Mouse (Mus musculus) heart, embryonic 15.5 days (tissue): ENCODE results near the gene Gm49358. TPM values are rescaled to one million over a fixed set of nuclear protein-coding genes. Genes with fewer than 3 reads are reported as not detected.

Experiments used
- ATAC-seq: fragments of 200-750 bp; cut with Nextera tagmentation; replicated peaks from 2 replicates; pipeline ENCODE4 v1.8.0; 2017; ENCODE audit warnings: low read depth, moderate TSS enrichment; ENCODE audit not compliant: insufficient number of reproducible peaks, insufficient read depth, low FRiP score
- H3K27ac ChIP-seq: fragments of 300-500 bp; sonication (generic); 2 replicates; pipeline ENCODE4 v1.5.1; 2015; ENCODE audit warnings: mild to moderate bottlenecking, inconsistent platforms
- H3K27me3 ChIP-seq: fragments of 300-500 bp; sonication (generic); 2 replicates; pipeline ENCODE4 v1.6.1; 2015; ENCODE audit warnings: inconsistent platforms
- H3K36me3 ChIP-seq: fragments of 300-500 bp; sonication (generic); 2 replicates; pipeline ENCODE4 v1.6.1; 2015; ENCODE audit warnings: mild to moderate bottlenecking, inconsistent platforms
- H3K4me1 ChIP-seq: fragments of 300-500 bp; sonication (generic); replicated peaks from 2 replicates; pipeline ENCODE4 v1.6.1; 2015; ENCODE audit warnings: inconsistent platforms
- H3K4me2 ChIP-seq: fragments of 300-500 bp; sonication (generic); 2 replicates; pipeline ENCODE4 v1.6.1; 2015; ENCODE audit warnings: inconsistent platforms, mild to moderate bottlenecking, moderate library complexity
- H3K4me3 ChIP-seq: fragments of 300-500 bp; sonication (generic); 2 replicates; pipeline ENCODE4 v1.5.1; 2015; ENCODE audit warnings: mild to moderate bottlenecking, inconsistent platforms
- H3K9ac ChIP-seq: fragments of 300-500 bp; sonication (generic); 2 replicates; pipeline ENCODE4 v1.6.1; 2015; ENCODE audit warnings: mild to moderate bottlenecking, inconsistent platforms
- H3K9me3 ChIP-seq: fragments of 300-500 bp; sonication (generic); replicated peaks from 2 replicates; pipeline ENCODE4 v1.6.1; 2016; ENCODE audit warnings: inconsistent platforms
- WGBS: fragments of 180-500 bp; shearing (Covaris S2); methylation state at CpG from one replicate; pipeline ENCODE4 v1.1.7; 2015; ENCODE audit warnings: mixed read lengths; 5-methylcytosine and 5-hydroxymethylcytosine counted together
- polyA plus RNA-seq: library from polyadenylated mRNA; unstranded; fragments of >200 nt; fragmentation: Nextera tagmentation; extraction: Ambion mirVana; gene quantifications from 2 replicates; pipeline ENCODE4 v1.2.1, GENCODE M21; 2015

The Gm49358 gene
- not detected in 2 replicates for polyA plus RNA-seq

DNA sequence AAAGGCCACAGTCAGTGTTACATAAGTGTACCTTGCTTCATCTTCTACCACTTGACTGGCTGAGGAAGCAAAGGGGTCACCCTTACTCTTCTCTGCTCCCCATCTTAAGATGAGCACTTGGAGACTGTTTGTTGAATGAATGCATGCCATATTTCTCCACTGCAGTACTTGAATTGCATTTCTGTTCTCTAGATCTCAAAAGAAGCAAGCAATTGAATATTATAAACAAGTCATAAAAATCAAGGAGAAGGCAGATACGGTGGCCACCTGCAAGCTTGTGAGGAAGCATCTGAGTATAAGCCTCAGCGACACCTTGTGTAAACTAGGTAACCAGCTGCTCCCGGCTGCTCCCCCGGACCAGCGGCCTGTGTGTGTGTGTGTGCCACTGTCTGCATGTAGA, at the start of gene Gm49358:
Gm49358 (plus strand) TSS at position 301 of the 400 bp plus-strand sequence.
- H3K4me1 ChIP-seq: no peaks in the 10 kb centered on the region
- 87% methylated on average over 5 of the region's 5 CpGs for WGBS
- H3K27ac ChIP-seq: no peak within 1 kb of the TSS
- no peak within 1 kb of the TSS for H3K4me3 ChIP-seq
- H3K27me3 ChIP-seq: no peaks in the 10 kb centered on the region
- H3K9ac ChIP-seq: no peak within 1 kb of the TSS
- no peaks in the 10 kb centered on the region for H3K9me3 ChIP-seq
- ATAC-seq: no peak
- H3K36me3 ChIP-seq: no peaks in the 10 kb centered on the region
- no peak within 1 kb of the TSS for H3K4me2 ChIP-seq

DNA sequence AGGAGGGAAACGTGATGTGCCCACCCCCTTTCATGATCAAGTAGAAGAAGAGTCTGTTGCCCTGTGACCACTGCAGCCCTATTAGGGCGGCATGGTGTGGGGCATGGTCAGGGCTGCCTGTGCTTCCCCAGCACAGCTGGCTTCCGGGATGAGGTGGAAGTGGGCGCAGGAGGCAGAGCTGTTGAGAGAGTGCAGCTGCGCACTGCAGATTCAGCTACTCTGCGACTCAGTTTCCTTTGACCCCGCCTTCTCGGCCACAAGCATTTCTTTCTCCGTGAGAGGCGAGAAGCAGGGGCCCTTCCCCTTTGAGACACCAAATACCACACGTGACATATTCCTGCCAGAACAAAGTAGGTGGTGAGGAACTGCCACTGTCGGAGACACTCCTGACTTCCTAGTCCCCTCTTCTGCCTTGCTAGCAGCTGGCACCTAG, 36.2 kb upstream of the Gm49358 start:
- WGBS: 2% methylated on average over 12 of the region's 12 CpGs
- ATAC-seq: peak; percentile 78

DNA sequence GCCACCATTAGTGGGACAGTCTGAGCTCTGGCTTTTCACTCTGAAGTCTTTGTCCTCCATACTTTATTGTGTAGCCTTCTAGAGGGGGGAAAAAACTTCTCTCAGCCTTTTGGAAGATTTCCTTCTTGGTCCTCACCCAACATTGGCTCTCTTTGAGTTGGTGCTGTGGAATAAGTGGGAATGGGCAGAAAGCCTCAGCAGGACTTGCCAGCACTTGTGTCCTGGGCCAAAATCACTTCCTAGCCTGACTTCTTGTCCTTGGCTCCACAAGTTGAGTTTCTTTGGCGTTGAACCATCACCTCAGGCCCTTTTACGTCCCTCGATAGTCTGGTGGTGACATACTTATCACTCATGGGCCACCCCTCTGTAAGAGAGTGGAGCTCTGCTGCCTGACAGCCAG, 35.6 kb upstream of the Gm49358 start:
- H3K4me1 ChIP-seq: peaks cover 17% of the 10 kb centered on the region
- no peaks in the 10 kb centered on the region for H3K36me3 ChIP-seq
- peak overlapping the region; percentile 55; the same call in 1 of the 2 replicates for H3K27ac ChIP-seq
- ATAC-seq: no peak
- no peaks in the 10 kb centered on the region for H3K27me3 ChIP-seq
- no peaks in the 10 kb centered on the region for H3K9me3 ChIP-seq
- H3K4me3 ChIP-seq: no peak overlapping the region
- H3K9ac ChIP-seq: no peak overlapping the region
- peak overlapping the region; percentile 77 for H3K4me2 ChIP-seq
- WGBS: 79% methylated on average over 3 of the region's 3 CpGs

More for the DNA sequence above, 36.2 kb upstream of the Gm49358 start:
- no peaks in the 10 kb centered on the region for H3K36me3 ChIP-seq
- H3K9me3 ChIP-seq: no peaks in the 10 kb centered on the region
- peak overlapping the region; percentile 77 for H3K4me2 ChIP-seq
- no peaks in the 10 kb centered on the region for H3K27me3 ChIP-seq
- H3K4me3 ChIP-seq: peak overlapping the region; percentile 41
- 0 out of 2 replicates have a peak overlapping the region, but pooled peaks have one; percentile 32 for H3K9ac ChIP-seq
- H3K27ac ChIP-seq: peak overlapping the region; percentile 55; the same call in 1 of the 2 replicates
- H3K4me1 ChIP-seq: peaks cover 17% of the 10 kb centered on the region

DNA sequence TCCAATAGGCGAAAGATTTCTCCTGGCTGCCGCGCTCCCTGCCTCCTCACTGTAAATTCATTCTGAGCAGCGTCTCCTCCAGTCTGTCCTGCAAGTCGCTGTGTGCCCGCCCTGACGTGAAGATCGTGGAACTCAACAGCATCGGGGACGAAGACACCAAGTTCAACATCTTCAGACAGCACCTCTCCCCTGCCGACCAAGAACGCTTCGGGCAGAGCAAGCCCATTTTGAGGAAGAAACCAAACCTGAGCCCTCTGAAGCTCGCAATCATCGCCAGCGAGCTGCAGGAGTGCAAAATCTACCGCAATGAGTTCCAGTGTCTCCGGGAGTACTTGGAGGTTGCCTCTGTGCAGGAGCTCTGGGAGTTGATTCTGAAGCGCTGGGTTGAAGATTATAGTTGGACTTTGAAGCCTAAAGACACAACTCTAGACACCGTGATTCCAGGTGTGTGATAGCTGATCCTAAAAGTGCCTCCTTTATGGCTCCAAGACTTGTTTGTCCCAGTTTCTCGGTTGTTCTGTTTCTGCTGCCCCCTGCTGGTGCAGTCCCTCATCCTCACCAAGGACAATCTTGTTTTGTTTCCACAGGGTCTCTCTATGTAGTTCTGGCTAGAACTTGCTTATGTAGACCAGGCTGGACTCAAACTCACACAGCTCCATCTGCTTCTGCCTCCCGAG, 32.8 kb upstream of the Gm49358 start:
- no peak for ATAC-seq

DNA sequence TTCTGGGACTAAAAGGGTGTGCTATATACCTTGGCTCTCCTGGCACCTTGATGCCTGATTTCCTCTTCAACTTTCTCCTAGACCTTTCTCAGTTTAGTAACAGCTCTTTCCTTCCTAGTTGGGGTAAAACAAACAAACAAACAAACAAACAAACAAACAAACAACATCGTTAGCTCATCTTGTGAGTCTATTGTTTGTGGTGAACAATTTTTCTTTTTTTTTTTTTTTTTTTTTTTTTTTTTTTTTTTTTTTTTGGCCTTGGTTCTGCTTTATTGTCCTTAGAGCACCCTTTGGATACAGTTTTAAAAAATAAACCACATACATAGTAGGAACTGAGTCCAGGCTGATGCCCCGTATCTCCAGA, 32.3 kb upstream of the Gm49358 start:
- Histone ChIP-seq H3K4me1 (peaks cover 17% of the 10 kb centered on the region), H3K27ac (no peak overlapping the region), H3K27me3 (no peaks in the 10 kb centered on the region), H3K36me3 (no peaks in the 10 kb centered on the region), H3K4me3 (no peak overlapping the region), H3K9ac (0 out of 2 replicates have a peak overlapping the region, but pooled peaks have one; percentile 64), H3K9me3 (no peaks in the 10 kb centered on the region), H3K4me2 (no peak overlapping the region)
- 52% methylated on average over 2 of the region's 2 CpGs for WGBS
- ATAC-seq: no peak

More for the DNA sequence above, 32.8 kb upstream of the Gm49358 start:
- 11% methylated on average over 22 of the region's 22 CpGs for WGBS
- Histone ChIP-seq H3K4me2 (peak overlapping the region; percentile 75), H3K9ac (peak overlapping the region; percentile 64), H3K4me1 (peaks cover 17% of the 10 kb centered on the region), H3K9me3 (no peaks in the 10 kb centered on the region), H3K4me3 (peak overlapping the region; percentile 59), H3K36me3 (no peaks in the 10 kb centered on the region), H3K27ac (0 out of 2 replicates have a peak overlapping the region, but pooled peaks have one; percentile 26), H3K27me3 (no peaks in the 10 kb centered on the region)

DNA sequence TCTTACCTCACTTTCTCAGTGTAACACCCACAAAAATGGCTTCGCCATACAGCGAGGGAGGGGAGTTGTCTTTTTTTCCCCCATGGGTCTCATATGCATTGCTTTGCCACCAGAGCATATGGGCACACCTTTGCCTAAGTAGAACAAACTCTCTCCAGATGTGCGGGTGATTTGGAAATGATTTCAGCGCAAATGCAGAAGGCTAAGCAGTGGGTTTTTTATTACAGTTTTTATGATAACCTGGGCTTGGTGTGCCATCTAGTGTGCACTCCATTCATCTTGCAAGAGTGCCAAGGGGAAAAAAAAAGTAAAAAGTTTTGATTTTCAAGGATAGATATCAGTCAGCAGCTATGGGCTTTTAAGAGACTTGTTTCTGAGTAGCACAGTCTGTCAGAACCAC, 28.7 kb upstream of the Gm49358 start:
- Histone ChIP-seq H3K9ac (no peak overlapping the region), H3K4me3 (no peak overlapping the region), H3K4me2 (no peak overlapping the region), H3K36me3 (no peaks in the 10 kb centered on the region), H3K27ac (no peak overlapping the region), H3K27me3 (no peaks in the 10 kb centered on the region), H3K4me1 (0 out of 2 replicates have a peak, but pooled peaks cover 4% of the 10 kb centered on the region), H3K9me3 (no peaks in the 10 kb centered on the region)
- WGBS: 90% methylated on average over 4 of the region's 4 CpGs
- ATAC-seq: no peak

DNA sequence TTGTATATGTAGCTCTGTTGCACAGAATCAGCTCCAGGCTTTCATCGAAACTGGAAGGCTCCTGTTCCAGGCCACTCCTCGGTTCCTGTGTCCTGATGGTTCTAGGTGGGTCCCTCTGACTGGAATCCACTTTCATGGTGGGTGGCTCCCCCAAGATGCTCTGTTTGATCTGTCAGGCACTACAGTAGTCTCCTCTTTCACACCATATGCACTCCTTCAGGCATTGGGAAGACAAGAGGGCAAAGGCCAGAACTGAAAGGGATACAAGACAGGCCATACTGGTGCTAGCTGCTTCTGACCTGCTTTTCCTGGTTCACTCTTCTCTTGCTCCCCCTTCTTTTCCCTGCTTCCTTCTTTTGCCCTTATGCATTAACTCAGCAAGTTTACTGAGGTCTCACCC, 20.9 kb upstream of the Gm49358 start:
- no peaks in the 10 kb centered on the region for H3K36me3 ChIP-seq
- H3K9ac ChIP-seq: no peak overlapping the region
- H3K4me1 ChIP-seq: no peaks in the 10 kb centered on the region
- ATAC-seq: no peak
- H3K27me3 ChIP-seq: no peaks in the 10 kb centered on the region
- H3K27ac ChIP-seq: no peak overlapping the region
- 77% methylated on average over 2 of the region's 2 CpGs for WGBS
- H3K4me3 ChIP-seq: no peak overlapping the region
- H3K9me3 ChIP-seq: no peaks in the 10 kb centered on the region
- no peak overlapping the region for H3K4me2 ChIP-seq

DNA sequence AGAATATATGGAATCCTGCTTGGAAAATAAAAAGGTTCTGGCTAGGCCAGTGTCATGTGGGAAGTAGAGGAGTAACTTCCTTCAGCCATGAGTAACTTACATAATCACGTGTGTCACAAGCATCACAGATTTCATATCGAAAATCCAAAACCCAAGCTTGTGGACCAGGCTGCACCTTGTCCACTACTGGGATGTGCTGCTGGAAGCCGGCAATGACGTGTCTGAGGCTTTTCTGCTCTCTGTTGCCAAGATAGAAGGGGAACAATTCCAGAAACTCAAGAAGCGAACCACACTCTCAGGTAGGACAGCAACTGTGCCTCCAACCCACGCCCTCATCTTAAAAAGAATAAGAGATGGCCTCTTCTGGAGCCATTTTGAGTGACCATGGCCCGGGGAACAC, 19.5 kb upstream of the Gm49358 start:
- no peaks in the 10 kb centered on the region for H3K4me1 ChIP-seq
- no peak for ATAC-seq

DNA sequence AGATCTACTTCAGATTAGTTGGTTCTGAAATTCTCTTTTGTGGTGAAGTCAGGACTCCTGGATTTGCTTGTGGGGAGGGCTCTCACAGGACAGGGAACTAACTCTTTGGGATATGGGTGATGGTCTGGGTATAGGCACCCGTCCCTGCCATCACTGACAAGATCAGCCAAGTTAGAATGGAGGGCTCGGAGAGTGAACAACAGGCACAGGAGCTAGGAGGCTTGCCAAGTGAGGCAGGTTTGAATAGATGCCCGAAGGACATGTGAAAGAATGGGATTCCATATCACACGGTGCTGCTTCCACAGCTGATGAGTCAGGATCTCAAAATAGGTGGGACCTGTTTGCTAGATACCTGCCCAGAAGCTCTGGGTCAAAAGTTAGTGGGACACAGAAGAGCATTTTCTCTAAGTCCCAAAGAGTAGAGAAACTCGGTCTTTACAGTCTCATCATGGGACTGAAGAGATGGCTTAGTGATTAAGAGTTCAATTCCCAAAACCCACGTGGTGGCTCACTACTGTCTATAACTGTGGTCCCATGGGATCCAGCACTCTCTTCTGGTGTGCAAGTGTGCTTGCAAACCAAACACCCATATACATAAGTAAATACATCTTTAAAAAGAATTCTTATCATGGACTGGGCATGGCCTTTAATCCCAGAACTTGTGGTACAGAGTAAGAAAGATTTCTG, 7.8 kb upstream of the Gm49358 start:
- Histone ChIP-seq H3K4me3 (no peak overlapping the region), H3K4me2 (no peak overlapping the region), H3K36me3 (no peaks in the 10 kb centered on the region), H3K9ac (no peak overlapping the region), H3K27ac (no peak overlapping the region), H3K4me1 (no peaks in the 10 kb centered on the region), H3K9me3 (no peaks in the 10 kb centered on the region), H3K27me3 (no peaks in the 10 kb centered on the region)
- 63% methylated on average over 6 of the region's 6 CpGs for WGBS
- ATAC-seq: no peak

More for the DNA sequence above, 19.5 kb upstream of the Gm49358 start:
- no peaks in the 10 kb centered on the region for H3K27me3 ChIP-seq
- no peaks in the 10 kb centered on the region for H3K9me3 ChIP-seq
- H3K27ac ChIP-seq: no peak overlapping the region
- H3K4me3 ChIP-seq: no peak overlapping the region
- WGBS: 87% methylated on average over 7 of the region's 7 CpGs
- no peak overlapping the region for H3K9ac ChIP-seq
- no peak overlapping the region for H3K4me2 ChIP-seq
- H3K36me3 ChIP-seq: no peaks in the 10 kb centered on the region

DNA sequence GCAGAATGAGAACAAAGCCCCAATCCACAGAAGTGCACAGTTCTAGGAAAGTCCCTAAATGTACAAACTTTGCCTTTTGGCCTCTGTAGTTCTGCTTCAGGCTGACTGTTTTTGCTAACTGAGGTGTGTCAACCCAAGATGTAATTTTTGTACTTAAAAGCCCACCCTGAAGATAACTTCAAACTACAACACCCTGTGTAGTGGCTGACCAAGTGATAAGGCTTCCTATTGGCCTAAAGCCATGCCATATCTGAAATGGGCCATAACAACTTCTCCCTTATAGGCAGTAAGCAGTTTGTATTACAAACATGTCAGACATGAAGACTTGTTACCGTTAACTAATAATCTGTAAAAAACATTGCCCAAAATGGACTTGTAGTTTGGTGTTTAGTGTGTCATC, 6.0 kb upstream of the Gm49358 start:
- no peak for ATAC-seq
- Histone ChIP-seq H3K9me3 (no peaks in the 10 kb centered on the region), H3K27me3 (no peaks in the 10 kb centered on the region), H3K4me2 (no peak overlapping the region), H3K4me1 (no peaks in the 10 kb centered on the region), H3K4me3 (no peak overlapping the region), H3K27ac (no peak overlapping the region), H3K36me3 (no peaks in the 10 kb centered on the region), H3K9ac (no peak overlapping the region)
- WGBS: 87% methylated on average over 1 of the region's 1 CpGs

DNA sequence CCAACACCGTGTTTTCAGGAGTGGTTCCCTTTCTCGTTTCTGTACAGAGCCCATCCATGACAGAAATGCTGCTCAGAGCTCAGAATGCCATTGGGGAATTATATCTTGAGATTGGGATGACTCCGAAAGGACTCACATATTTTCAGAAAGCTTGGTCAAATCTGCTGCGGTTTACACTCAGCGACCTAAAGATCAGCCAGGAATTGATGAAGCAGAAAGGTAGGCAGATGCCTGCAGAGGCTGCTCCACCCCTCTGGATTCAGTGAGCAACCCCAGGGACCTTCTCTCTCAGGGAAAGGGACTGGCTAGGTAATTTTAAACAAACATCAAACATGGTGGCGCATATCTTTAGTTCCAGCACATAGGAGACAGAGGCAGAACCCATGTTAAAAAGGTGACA, 5.6 kb upstream of the Gm49358 start:
- Histone ChIP-seq H3K4me2 (no peak overlapping the region), H3K36me3 (no peaks in the 10 kb centered on the region), H3K27me3 (no peaks in the 10 kb centered on the region), H3K4me1 (no peaks in the 10 kb centered on the region), H3K9ac (no peak overlapping the region), H3K27ac (no peak overlapping the region), H3K9me3 (no peaks in the 10 kb centered on the region), H3K4me3 (no peak overlapping the region)
- no peak for ATAC-seq
- 83% methylated on average over 6 of the region's 6 CpGs for WGBS
